Mouse (Mus musculus) cerebellum, adult 2 months (tissue): Measurements from ENCODE around the gene Pcyt1b.

Experiments
- CTCF ChIP-seq: fragments of 200-500 bp; IDR thresholded peaks from 2 replicates; pipeline ENCODE4 v1.5.1; 2011; ENCODE audit warnings: low read depth, mild to moderate bottlenecking, control low read depth, low read length, moderate library complexity, borderline replicate concordance; ENCODE audit not compliant: insufficient read depth
- POLR2A ChIP-seq: fragments of 200-500 bp; IDR thresholded peaks from 2 replicates; pipeline ENCODE4 v1.6.1; 2011; ENCODE audit warnings: low read length, control low read depth, borderline replicate concordance; ENCODE audit not compliant: insufficient read depth

GRCm38 (mm10) chrX:93664787-93665186, 10.1 kb downstream of the Pcyt1b start:
- no peak for TF ChIP-seq CTCF
- no peak for TF ChIP-seq POLR2A
